Mouse (Mus musculus) left cerebral cortex, postnatal 36 days (tissue): ENCODE data around the gene Itpr1. TPM values are rescaled to one million over a fixed set of nuclear protein-coding genes. Genes with fewer than 3 reads are reported as not detected.

ENCODE experiments used
- DNase-seq, 2 experiments: peaks; one replicate each; pipeline ENCODE4 v3.0.0; 2021 to 2022; ENCODE audit warnings: low spot score in 2 of 2, mixed read lengths in 1 of 2
- intact Hi-C: fragments of 180-260 bp; cut with DNase I; formaldehyde crosslinking; loops from one replicate; pipeline ENCODE4 v1.15.1; 2025
- total RNA-seq, 2 experiments: library from RNA; stranded (reverse); gene quantifications; 2 replicates each; pipeline ENCODE4 v1.2.3; 2021

Itpr1 gene
- total RNA-seq, 2 experiments from 2014 or later: 410 to 414 TPM

GRCm38 (mm10) chr6:108448864-108449263 is 236.0 kb downstream of the Itpr1 start:
- no peak for DNase-seq
- intact Hi-C loops: no loop called here

- DNase-seq: no peak
- intact Hi-C loops: no loop called here
Observed at GRCm38 (mm10) chr6:108451536-108451935, 238.6 kb downstream of the Itpr1 start.

DNA sequence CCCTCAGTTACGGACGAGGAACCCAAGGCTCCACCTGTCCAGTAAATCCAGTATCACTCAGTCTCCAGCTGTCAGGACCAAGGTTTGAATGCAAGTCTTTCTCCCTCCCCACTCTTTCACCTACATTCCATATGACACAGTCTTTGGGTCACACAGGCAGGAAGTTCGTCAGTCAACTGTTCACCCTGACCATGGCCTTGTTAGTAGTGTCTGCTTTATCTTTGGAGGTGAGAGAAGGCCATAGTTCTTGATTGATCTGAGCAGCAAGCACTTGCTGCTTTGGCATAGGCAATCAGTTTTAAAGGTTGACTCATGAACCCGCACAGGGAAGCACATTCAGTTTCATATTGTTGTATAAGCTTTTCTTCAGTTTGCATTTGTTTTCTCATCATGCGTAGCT is 240.7 kb downstream of the Itpr1 start:
- intact Hi-C loops: loop anchor here (2.0 kb wide), 1 partner anchor 19 kb away; no protein-coding TSS in a partner anchor

DNA sequence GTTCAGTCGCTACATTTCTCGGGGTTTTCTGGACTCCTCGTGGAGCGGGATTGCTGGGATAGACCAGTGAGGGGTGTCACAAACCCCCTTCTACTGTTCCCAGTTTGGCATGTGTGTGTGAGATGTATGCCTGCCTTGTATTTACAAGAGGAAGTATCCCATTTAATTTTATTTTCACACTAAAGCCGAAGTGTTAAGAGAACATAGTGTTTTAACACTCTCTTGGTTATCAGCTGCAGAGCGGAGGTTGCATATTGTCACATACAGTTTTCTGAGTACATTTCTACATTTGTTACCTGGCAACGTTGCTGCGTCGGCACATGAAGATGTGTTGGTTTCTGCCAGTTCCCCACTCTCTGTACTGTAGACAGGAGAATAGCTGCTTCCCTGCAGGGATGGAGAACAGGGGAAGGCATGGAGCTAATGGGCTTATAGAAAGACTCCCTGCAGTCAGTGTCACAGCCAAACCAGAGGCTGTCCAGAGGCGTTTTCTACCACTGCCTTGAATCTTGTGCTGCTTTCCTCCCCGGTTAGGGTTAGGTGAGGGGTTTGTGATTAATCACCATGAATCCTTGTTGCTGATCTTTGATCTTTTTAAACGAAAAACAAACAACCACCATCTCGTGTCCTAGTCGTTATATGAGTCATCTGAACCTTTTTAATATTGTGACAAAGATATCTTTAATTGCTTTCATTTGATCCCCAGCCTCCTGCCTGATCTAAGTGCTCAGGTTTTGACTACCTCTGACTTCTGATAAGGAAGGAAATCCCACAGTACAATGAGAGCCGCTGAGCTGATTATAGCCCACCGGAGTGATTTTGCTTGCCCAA is 241.4 kb downstream of the Itpr1 start:
- DNase-seq: peak; percentile 76 to 77

More for the DNA sequence above, 240.7 kb downstream of the Itpr1 start:
- no peak for DNase-seq

DNA sequence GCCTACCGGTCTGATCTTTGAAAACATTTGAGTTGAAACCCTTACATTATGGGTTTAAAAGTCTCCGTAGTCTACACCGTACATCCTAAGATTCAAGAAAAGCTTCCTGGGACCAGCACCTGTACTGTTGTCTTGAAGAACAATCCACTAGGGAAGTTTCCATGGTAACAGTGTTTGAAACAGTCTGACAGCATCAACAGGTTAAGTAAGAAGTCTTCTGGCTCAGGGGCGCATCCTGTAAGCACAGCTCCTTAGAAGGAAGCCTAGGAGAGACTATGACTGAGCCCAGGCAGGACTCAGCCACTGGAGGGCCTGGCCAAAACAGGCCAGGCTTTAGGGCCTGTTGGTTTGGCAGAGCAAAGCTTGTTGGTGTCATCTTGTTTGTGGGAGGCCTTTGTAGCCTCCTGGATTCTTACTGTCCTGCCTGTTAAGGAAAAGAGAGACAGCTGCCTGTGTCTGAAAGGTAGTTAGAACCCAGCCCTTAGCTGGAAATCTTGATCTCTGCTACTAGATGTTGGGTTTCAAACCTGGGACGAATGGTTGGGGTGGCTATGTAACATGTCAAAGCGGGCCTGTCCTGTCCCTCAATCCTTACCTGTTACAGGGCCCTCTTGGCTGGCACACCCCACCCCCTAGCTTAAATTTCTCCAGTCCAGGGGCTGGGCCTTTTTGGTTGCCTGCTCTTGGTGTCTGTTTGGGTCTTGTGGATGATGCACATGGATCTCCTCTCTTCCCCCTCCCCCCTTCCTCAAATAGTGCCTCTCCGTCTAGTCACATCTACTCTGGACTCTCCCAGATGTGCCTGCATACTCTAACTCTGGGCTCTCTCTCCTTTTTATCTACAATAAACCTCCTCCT is 242.3 kb downstream of the Itpr1 start:
- intact Hi-C loops: loop anchor here (2.0 to 5.0 kb wide), 2 partner anchors 20 to 47 kb away; no protein-coding TSS in a partner anchor
- DNase-seq: no peak

More for the DNA sequence above, 241.4 kb downstream of the Itpr1 start:
- intact Hi-C loops: loop anchor here (2.0 kb wide), 1 partner anchor 19 kb away; no protein-coding TSS in a partner anchor

- intact Hi-C loops: loop anchor here (1.0 to 5.0 kb wide), 3 partner anchors 46 to 203 kb away; no protein-coding TSS in a partner anchor
- DNase-seq: peak; percentile 74 to 80
Observed at GRCm38 (mm10) chr6:108456231-108457062, 243.6 kb downstream of the Itpr1 start.

DNA sequence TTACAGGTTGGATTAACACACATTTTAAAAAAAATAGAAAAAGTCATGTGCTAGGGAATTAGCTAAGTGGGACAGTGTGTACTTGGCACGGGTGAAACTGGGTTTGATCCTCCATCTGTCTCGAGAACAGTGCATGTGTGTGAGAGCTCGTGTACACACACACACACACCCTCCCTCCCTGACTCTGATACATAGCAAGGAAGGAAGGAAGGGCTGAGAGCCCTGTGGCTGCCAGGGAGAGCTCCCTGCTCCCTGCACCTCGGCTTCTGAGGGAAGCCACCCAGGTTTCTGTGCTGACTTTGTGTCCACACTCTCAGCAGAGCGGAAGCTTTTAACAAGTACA is 244.1 kb downstream of the Itpr1 start:
- intact Hi-C loops: loop anchor here (2.0 to 5.0 kb wide), 2 partner anchors 45 to 98 kb away; no protein-coding TSS in a partner anchor
- DNase-seq: peak in 1 of 2 experiments; percentile 34

DNA sequence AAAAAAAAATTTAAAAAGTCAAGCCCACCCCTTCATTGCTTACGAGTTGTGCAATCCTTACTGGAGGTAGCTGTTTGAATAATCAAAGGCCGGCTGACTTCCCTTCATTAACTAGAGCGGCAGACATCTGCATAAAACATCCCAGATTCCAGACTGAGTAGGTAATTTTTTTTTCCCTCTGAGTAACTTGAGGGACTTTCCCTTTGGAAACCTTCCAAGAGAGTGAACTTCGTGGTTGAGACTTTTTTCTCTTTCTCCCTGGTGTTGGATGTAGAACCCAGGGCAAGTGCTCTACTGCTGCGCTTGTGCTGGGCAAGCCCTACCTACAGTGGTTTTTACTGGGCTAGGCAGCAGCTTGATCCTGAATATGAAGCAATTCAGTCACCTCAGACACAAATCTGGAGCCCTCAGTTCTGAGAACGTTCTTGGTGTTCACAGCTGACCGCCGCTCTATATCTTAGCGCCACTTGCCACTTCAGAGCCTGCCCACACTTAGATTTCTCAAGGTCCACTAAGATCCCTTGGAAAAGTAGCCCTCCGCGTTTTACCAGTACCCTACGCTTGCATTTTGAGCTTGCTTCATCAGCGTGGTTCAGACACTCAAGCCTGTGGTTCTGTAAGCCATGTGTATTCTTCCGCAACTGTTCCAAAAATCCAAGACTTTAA is 244.8 kb downstream of the Itpr1 start:
- intact Hi-C loops: loop anchor here (2.0 to 5.0 kb wide), 2 partner anchors 45 to 97 kb away; no protein-coding TSS in a partner anchor

GRCm38 (mm10) chr6:108458182-108458571 is 245.3 kb downstream of the Itpr1 start:
- intact Hi-C loops: loop anchor here (5.0 kb wide), 1 partner anchor 44 kb away; no protein-coding TSS in a partner anchor
- DNase-seq: no peak

More for the DNA sequence above, 244.8 kb downstream of the Itpr1 start:
- no peak for DNase-seq

DNA sequence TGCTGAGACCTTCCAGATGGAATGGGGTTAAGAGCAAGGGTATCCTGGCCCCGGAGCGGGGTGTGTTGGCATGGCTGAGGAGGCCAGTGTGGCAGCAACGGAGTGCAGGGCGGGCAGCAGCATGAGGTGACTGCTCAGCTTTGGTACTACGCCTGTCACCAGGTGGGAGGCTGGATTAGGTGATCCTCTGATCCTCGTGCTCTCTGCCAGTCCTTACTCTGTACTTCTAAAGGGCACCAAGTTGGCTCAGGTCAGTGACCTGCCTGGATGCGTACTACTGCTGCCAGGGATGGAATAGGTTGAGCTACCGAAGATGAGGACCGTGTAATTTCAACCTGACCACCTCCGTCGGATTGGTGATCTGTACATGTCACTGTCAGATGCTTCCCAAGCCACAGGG is 245.9 kb downstream of the Itpr1 start:
- intact Hi-C loops: loop anchor here (5.0 kb wide), 1 partner anchor 43 kb away; no protein-coding TSS in a partner anchor
- no peak for DNase-seq

DNA sequence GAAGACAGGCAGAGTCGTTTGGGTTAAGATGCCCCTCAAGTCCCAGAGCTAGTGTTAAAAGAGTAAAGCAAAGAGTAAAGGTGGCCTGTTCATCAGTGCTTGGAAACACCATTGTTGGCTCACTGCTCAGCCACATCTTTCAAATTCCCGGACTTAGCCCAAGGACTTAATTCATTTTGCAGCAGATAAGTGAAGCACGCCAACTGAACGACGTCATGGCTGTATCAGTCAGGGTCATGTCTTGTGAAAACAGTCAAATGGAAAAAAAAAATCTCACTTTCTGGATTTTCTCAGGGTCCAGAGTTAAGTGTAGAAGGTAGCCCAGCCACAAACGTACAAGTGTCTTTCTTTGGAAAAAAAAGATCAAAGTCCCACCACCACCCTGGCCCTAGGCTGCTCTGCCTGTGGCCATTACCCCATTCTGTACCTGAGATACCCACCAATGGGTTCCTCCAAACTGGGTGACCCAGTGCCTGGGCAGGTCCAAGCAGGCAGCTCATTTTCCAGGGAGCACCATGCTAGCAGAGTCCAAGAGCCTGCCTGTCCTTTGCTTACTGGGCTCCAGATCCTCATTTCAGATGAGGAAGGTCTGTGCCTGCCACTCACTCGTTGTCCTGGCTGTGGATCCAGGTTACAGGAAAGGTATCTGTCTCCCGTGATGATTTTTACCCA is 251.5 kb downstream of the Itpr1 start:
- no peak for DNase-seq
- intact Hi-C loops: no loop called here

- no peak for DNase-seq
- intact Hi-C loops: no loop called here
Observed at GRCm38 (mm10) chr6:108465159-108465558, 252.3 kb downstream of the Itpr1 start.

DNA sequence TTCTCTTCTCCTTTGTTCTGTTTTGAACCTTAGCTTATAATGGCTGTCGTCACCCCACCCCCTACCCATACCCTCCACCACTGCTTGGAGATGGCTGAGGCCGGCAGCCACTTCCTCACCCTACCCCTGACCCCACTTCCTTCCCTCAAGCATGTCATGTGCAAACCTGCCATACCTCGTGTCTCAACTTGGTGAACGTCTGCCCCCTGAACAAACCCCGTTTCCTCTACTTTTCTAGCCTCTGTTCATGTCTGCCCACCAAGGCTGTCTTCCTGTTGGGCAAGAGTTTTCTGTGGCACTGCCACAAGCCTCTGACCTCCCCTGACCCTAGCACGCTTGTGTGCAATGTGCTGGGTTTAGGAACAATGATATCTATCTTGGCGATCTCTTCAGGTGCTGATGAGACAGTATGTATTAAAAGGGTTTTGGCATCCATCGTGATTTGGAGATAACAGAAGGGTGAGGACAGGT is 253.2 kb downstream of the Itpr1 start:
- no peak for DNase-seq
- intact Hi-C loops: no loop called here

- DNase-seq: no peak
- intact Hi-C loops: no loop called here
Observed at GRCm38 (mm10) chr6:108467597-108467996, 254.7 kb downstream of the Itpr1 start.

GRCm38 (mm10) chr6:108468226-108468825 is 255.4 kb downstream of the Itpr1 start:
- intact Hi-C loops: no loop called here
- no peak for DNase-seq

GRCm38 (mm10) chr6:108471878-108472277 is 259.0 kb downstream of the Itpr1 start:
- no peak for DNase-seq
- intact Hi-C loops: no loop called here

DNA sequence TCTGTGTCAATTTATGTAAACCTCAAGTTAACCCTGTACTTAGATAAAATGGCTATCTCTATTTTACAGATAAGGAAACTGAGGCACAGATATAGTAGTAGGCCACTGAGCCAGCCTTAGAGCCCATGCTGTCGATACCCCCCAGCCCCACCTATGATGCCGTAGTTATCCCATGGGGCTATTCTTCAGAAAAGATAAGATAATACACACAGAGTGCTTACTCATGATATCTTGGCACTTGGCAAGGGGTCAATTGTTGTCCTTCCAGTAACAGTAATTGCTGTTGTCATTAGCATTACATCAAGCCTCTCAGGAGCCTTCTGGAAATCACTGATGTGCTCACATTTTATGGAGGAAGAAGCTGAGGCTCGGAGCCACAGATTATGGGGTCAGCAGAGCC is 259.9 kb downstream of the Itpr1 start:
- intact Hi-C loops: no loop called here
- no peak for DNase-seq

DNA sequence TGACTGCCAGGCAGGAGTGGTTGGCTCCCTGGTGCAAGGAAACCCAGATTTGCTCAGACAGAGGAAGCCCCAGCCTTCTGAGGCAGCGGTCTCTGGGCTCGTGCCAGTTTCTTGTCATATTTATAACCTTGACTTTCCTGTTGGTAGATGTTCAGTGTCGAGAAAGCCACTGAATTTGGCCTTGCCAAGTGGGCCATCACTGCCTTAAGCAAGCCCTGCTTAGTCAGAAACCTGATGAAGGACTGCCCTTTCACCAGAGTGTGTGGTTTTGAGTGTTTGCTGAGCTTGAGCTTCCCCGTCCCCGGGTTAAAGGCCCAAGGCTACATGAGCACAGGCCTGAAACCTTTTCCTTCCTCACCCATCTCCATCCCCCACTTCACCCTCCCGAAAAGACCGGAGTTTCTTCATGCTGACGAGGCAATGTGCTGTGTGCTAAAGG is 263.9 kb downstream of the Itpr1 start:
- DNase-seq: no peak
- intact Hi-C loops: no loop called here
